Mouse (Mus musculus) small intestine, adult 2 months (tissue): ENCODE data around the gene Rnf32. TPM values are rescaled to one million over a fixed set of nuclear protein-coding genes. Genes with fewer than 3 reads are reported as not detected.
A peak's percentile ranks its signal among the peaks of the same experiment; 100 is the strongest.

Source experiments
- H3K27ac ChIP-seq: fragments of 200-500 bp; 2 replicates; pipeline ENCODE4 v1.5.1; 2012; ENCODE audit warnings: low read depth, low read length, control low read depth, inconsistent platforms; ENCODE audit not compliant: insufficient read depth
- H3K27me3 ChIP-seq: fragments of 200-500 bp; 2 replicates; pipeline ENCODE4 v1.6.1; 2012; ENCODE audit warnings: mild to moderate bottlenecking, moderate library complexity, low read length, inconsistent platforms; ENCODE audit not compliant: control insufficient read depth, insufficient read depth
- H3K36me3 ChIP-seq: fragments of 200-500 bp; 2 replicates; pipeline ENCODE4 v1.6.1; 2012; ENCODE audit warnings: mild to moderate bottlenecking, low read length, control low read depth, inconsistent platforms; ENCODE audit not compliant: control insufficient read depth, insufficient read depth
- H3K4me1 ChIP-seq: fragments of 200-500 bp; 2 replicates; pipeline ENCODE4 v1.6.1; 2012; ENCODE audit warnings: low read length, inconsistent platforms, mixed read lengths; ENCODE audit not compliant: control insufficient read depth, insufficient read depth, insufficient read length
- H3K4me3 ChIP-seq: fragments of 200-500 bp; 2 replicates; pipeline ENCODE4 v1.5.1; 2012; ENCODE audit warnings: low read depth, mild to moderate bottlenecking, control low read depth, inconsistent platforms, low read length, moderate library complexity
- CTCF ChIP-seq: fragments of 200-500 bp; IDR thresholded peaks from 2 replicates; pipeline ENCODE4 v1.5.1; 2012; ENCODE audit warnings: low read depth, mild to moderate bottlenecking, control low read depth, inconsistent platforms, low read length, moderate library complexity, mixed read lengths; ENCODE audit not compliant: insufficient replicate concordance, insufficient read length; ENCODE audit errors: extremely low read depth
- POLR2A ChIP-seq: fragments of 200-500 bp; IDR thresholded peaks from 2 replicates; pipeline ENCODE4 v1.6.1; 2012; ENCODE audit warnings: low read depth, mild to moderate bottlenecking, control low read depth, inconsistent platforms, low read length, moderate library complexity
- WGBS: fragments of 180-500 bp; shearing (Covaris S2); methylation state at CpG from one replicate; pipeline ENCODE4 v1.1.7; 2018; 5-methylcytosine and 5-hydroxymethylcytosine counted together
- polyA plus RNA-seq: library from polyadenylated mRNA; depleted of rRNA; stranded (reverse); fragments of >200 nt; gene quantifications from 2 replicates; pipeline ENCODE4 v1.2.3, GENCODE M21; 2012; rRNA removed

The Rnf32 gene
- 0.58 and 4.6 TPM in 2 replicates for polyA plus RNA-seq

- peak within 1 kb of the TSS; percentile 54 for H3K27ac ChIP-seq
- no peaks in the 10 kb centered on the region for H3K27me3 ChIP-seq
- under 1% methylated on average over 68 of the region's 70 CpGs for WGBS
- peaks cover 9% of the 10 kb centered on the region; the same call in 1 of the 2 replicates for H3K4me1 ChIP-seq
- peak within 1 kb of the TSS; percentile 69 for H3K4me3 ChIP-seq
- 0 out of 2 replicates have a peak, but pooled peaks cover 1% of the 10 kb centered on the region for H3K36me3 ChIP-seq
- TF ChIP-seq POLR2A (peak; percentile 49; the same call in 1 of the 2 replicates), CTCF (no peak)
Measured at GRCm38 (mm10) chr5:29195570-29196263, at the start of gene Rnf32. Gene Rnf32 (plus strand): TSS chr5:29195992.

- H3K27me3 ChIP-seq: no peaks in the 10 kb centered on the region
Measured at GRCm38 (mm10) chr5:29150146-29150545, 45.6 kb upstream of the Rnf32 start.

GRCm38 (mm10) chr5:29159849-29160248 is 35.9 kb upstream of the Rnf32 start:
- Histone ChIP-seq H3K36me3 (no peaks in the 10 kb centered on the region), H3K27ac (no peak overlapping the region), H3K4me1 (peaks cover 3% of the 10 kb centered on the region; the same call in 1 of the 2 replicates), H3K4me3 (no peak overlapping the region), H3K27me3 (no peaks in the 10 kb centered on the region)
- TF ChIP-seq POLR2A (no peak), CTCF (no peak)
- WGBS: 10% methylated on average over 1 of the region's 1 CpGs

More at GRCm38 (mm10) chr5:29150146-29150545, 45.6 kb upstream of the Rnf32 start:
- WGBS: 46% methylated on average over 4 of the region's 4 CpGs
- no peak overlapping the region for H3K27ac ChIP-seq
- no peaks in the 10 kb centered on the region for H3K36me3 ChIP-seq
- no peak overlapping the region for H3K4me3 ChIP-seq
- TF ChIP-seq CTCF (no peak), POLR2A (no peak)
- H3K4me1 ChIP-seq: no peaks in the 10 kb centered on the region

- Histone ChIP-seq H3K27ac (no peak overlapping the region), H3K4me3 (no peak overlapping the region), H3K36me3 (no peaks in the 10 kb centered on the region), H3K27me3 (no peaks in the 10 kb centered on the region), H3K4me1 (no peaks in the 10 kb centered on the region)
- TF ChIP-seq POLR2A: no peak
- no peak for TF ChIP-seq CTCF
- WGBS: 85% methylated on average over 2 of the region's 2 CpGs
Measured at GRCm38 (mm10) chr5:29166947-29167346, 28.8 kb upstream of the Rnf32 start.

GRCm38 (mm10) chr5:29170193-29170592 is 25.6 kb upstream of the Rnf32 start:
- no peaks in the 10 kb centered on the region for H3K4me1 ChIP-seq
- WGBS: 86% methylated on average over 6 of the region's 6 CpGs
- H3K4me3 ChIP-seq: no peak overlapping the region
- TF ChIP-seq CTCF (no peak), POLR2A (no peak)
- H3K27me3 ChIP-seq: no peaks in the 10 kb centered on the region
- no peaks in the 10 kb centered on the region for H3K36me3 ChIP-seq
- H3K27ac ChIP-seq: no peak overlapping the region

- Histone ChIP-seq H3K36me3 (no peaks in the 10 kb centered on the region), H3K4me1 (no peaks in the 10 kb centered on the region), H3K4me3 (no peak overlapping the region), H3K27me3 (no peaks in the 10 kb centered on the region), H3K27ac (no peak overlapping the region)
- TF ChIP-seq POLR2A: no peak
- no peak for TF ChIP-seq CTCF
Measured at GRCm38 (mm10) chr5:29171165-29171564, 24.6 kb upstream of the Rnf32 start.

- Histone ChIP-seq H3K4me3 (no peak overlapping the region), H3K36me3 (no peaks in the 10 kb centered on the region), H3K27me3 (no peaks in the 10 kb centered on the region), H3K27ac (no peak overlapping the region), H3K4me1 (no peaks in the 10 kb centered on the region)
- TF ChIP-seq POLR2A (no peak), CTCF (no peak)
- WGBS: 53% methylated on average over 5 of the region's 5 CpGs
Measured at GRCm38 (mm10) chr5:29186798-29187197, 9.0 kb upstream of the Rnf32 start.
